Mouse (Mus musculus) thymus, adult 2 months (tissue): ENCODE data around the gene Medag. TPM values are rescaled to one million over a fixed set of nuclear protein-coding genes. Genes with fewer than 3 reads are reported as not detected.

Experiments used
- DNase-seq: peaks from one replicate; pipeline ENCODE4 v3.0.0; 2021
- H3K27ac ChIP-seq: fragments of 200-500 bp; 2 replicates; pipeline ENCODE4 v1.5.1; 2012; ENCODE audit warnings: low read length, control low read depth; ENCODE audit not compliant: control insufficient read depth, insufficient read depth
- H3K27me3 ChIP-seq: fragments of 200-500 bp; 2 replicates; pipeline ENCODE4 v1.6.1; 2012; ENCODE audit warnings: mild to moderate bottlenecking, low read length, moderate library complexity, mixed read lengths; ENCODE audit not compliant: control insufficient read depth, insufficient read depth
- H3K36me3 ChIP-seq: fragments of 200-500 bp; 2 replicates; pipeline ENCODE4 v1.6.1; 2012; ENCODE audit warnings: mild to moderate bottlenecking, low read length, moderate library complexity; ENCODE audit not compliant: control insufficient read depth, insufficient read depth
- H3K4me1 ChIP-seq: fragments of 200-500 bp; replicated peaks from 2 replicates; pipeline ENCODE4 v1.6.1; 2012; ENCODE audit warnings: low read length; ENCODE audit not compliant: control insufficient read depth, insufficient read depth
- H3K4me3 ChIP-seq: fragments of 200-500 bp; 2 replicates; pipeline ENCODE4 v1.5.1; 2012; ENCODE audit warnings: mild to moderate bottlenecking, low read length, control low read depth, moderate library complexity; ENCODE audit not compliant: control insufficient read depth, insufficient read depth
- CTCF ChIP-seq: fragments of 200-500 bp; IDR thresholded peaks from 2 replicates; pipeline ENCODE4 v1.5.1; 2012; ENCODE audit warnings: mild to moderate bottlenecking, control low read depth, low read length, moderate library complexity, borderline replicate concordance; ENCODE audit not compliant: control insufficient read depth, poor library complexity, insufficient read depth; ENCODE audit errors: extremely low read depth
- POLR2A ChIP-seq: fragments of 200-500 bp; IDR thresholded peaks from 2 replicates; pipeline ENCODE4 v1.6.1; 2012; ENCODE audit warnings: mild to moderate bottlenecking, low read length, control low read depth, moderate library complexity; ENCODE audit not compliant: control insufficient read depth, poor library complexity, insufficient read depth; ENCODE audit errors: extremely low read depth
- WGBS: fragments of 180-500 bp; shearing (Covaris S2); methylation state at CpG from one replicate; pipeline ENCODE4 v1.1.7; 2018; 5-methylcytosine and 5-hydroxymethylcytosine counted together
- polyA plus RNA-seq: library from polyadenylated mRNA; depleted of rRNA; stranded (reverse); fragments of >200 nt; gene quantifications from 2 replicates; pipeline ENCODE4 v1.2.3, GENCODE M21; 2012

The Medag gene
- polyA plus RNA-seq, 1 experiment, result 2.8 TPM

DNA sequence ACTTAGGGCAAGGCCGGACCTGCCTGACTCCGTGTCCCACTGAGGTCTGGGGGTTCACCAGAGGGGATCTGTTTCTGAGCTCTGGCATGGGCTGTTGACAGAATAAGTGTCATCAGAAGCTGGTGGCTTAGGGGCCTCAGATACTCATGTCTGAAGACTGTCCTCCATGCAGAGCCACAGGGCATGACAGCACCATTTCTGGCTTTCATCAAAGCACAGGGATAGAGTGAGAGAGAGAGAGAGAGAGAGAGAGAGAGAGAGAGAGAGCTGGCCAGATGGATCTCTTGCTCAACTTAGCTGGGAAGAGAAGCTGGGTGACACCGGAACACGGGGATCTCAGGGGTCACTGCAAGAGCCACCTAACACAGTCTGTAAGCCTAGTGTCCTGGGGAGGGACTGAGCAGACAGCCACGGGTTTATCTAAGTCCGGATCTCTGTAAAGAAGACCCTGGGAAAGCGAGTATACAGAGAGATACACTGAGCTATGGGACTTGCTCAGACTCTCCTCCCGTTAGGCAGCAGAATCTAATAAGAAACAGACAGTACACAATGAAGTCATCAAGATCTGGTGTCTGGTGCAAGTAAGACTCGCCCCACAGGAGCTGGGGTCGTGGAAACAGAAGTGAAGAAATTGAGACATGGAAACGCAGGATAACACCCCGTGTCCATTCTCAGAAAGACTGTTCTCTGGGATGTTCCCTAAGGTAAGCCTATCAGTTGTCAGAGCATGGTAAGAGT is 42.8 kb upstream of the Medag start:
- Histone ChIP-seq H3K27me3 (no peaks in the 10 kb centered on the region), H3K4me3 (peak overlapping the region; percentile 40), H3K27ac (peak overlapping the region; percentile 97), H3K36me3 (no peaks in the 10 kb centered on the region), H3K4me1 (peaks cover 61% of the 10 kb centered on the region)
- TF ChIP-seq POLR2A (no peak), CTCF (no peak)
- DNase-seq, result peak; percentile 31
- WGBS, result 63% methylated on average over 12 of the region's 12 CpGs

DNA sequence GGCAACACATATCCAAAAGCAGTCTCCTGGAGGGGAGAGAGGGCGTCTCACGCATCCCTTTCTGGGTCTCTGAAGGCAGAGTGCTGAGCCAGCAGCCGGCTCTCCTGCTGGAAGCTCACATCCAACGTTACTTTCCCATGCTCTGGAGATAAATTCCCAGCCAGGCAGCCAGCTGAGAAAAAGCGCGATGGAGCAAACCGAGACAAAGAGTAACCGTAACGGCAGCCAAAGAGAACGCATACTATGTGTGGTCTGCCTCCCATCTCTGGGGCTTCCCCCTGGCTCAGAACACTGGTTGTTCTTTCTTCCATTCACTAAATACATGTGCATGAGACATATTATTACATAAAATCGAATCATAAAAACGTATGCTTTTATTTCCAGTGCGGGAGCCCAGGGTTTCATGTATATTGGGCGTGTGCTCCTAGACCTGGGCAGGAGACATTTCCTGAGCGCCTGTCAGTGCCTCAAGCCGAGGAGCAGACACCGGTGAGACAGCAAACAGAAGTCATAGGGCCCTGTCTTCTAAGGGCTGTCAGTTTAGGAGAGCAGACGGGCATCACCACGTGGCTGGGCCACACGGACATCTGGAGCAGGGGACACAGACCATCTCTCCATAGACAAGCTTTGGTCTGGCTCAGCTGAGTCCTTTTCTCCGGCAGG is 42.0 kb upstream of the Medag start:
- Histone ChIP-seq H3K27ac (peak overlapping the region; percentile 97), H3K4me3 (peak overlapping the region; percentile 40), H3K4me1 (peaks cover 66% of the 10 kb centered on the region), H3K27me3 (no peaks in the 10 kb centered on the region), H3K36me3 (no peaks in the 10 kb centered on the region)
- peak; percentile 38 for DNase-seq
- no peak for TF ChIP-seq CTCF
- TF ChIP-seq POLR2A, result no peak
- WGBS, result 71% methylated on average over 21 of the region's 21 CpGs

DNA sequence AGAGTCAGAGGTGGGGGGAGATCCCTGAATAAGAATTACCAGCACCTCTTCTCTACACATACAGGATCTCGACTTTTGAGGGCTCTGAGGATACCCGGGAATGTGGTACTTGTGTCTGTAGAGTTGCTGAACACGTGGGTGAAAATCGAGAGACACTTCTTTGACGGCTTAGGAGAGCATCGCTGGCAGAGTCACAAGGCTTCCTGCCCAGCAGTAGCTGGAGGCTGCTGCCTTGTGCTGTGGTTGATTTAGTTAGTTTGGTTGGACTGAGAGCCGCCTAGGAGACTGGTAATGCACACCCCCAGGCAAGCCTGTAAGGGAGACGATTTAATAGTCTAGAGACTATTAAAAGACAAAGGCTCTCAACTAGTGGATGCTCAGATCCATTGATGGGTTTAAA is 39.5 kb upstream of the Medag start:
- Histone ChIP-seq H3K27me3 (no peaks in the 10 kb centered on the region), H3K4me3 (no peak overlapping the region), H3K27ac (peak overlapping the region; percentile 91), H3K36me3 (no peaks in the 10 kb centered on the region), H3K4me1 (peaks cover 68% of the 10 kb centered on the region)
- 28% methylated on average over 8 of the region's 8 CpGs for WGBS
- TF ChIP-seq CTCF (no peak), POLR2A (peak; percentile 60; the same call in 1 of the 2 replicates)
- DNase-seq, result peak; percentile 41

- Histone ChIP-seq H3K27me3 (no peaks in the 10 kb centered on the region), H3K27ac (peak overlapping the region; percentile 91), H3K4me3 (no peak overlapping the region), H3K36me3 (no peaks in the 10 kb centered on the region), H3K4me1 (peaks cover 65% of the 10 kb centered on the region)
- TF ChIP-seq POLR2A (no peak), CTCF (no peak)
- DNase-seq, result peak; percentile 19
- 72% methylated on average over 9 of the region's 9 CpGs for WGBS
Observed at GRCm38 (mm10) chr5:149373224-149373623, 38.3 kb upstream of the Medag start.

- 13% methylated on average over 7 of the region's 7 CpGs for WGBS
- H3K36me3 ChIP-seq, result no peaks in the 10 kb centered on the region
- DNase-seq, result peak; percentile 60
- H3K4me3 ChIP-seq, result peak overlapping the region; percentile 32
- peaks cover 63% of the 10 kb centered on the region for H3K4me1 ChIP-seq
- peak overlapping the region; percentile 91 for H3K27ac ChIP-seq
- no peaks in the 10 kb centered on the region for H3K27me3 ChIP-seq
- 0 out of 2 replicates have a peak, but pooled peaks have one; percentile 12 for TF ChIP-seq POLR2A
- no peak for TF ChIP-seq CTCF
Observed at GRCm38 (mm10) chr5:149374026-149374425, 37.5 kb upstream of the Medag start.

DNA sequence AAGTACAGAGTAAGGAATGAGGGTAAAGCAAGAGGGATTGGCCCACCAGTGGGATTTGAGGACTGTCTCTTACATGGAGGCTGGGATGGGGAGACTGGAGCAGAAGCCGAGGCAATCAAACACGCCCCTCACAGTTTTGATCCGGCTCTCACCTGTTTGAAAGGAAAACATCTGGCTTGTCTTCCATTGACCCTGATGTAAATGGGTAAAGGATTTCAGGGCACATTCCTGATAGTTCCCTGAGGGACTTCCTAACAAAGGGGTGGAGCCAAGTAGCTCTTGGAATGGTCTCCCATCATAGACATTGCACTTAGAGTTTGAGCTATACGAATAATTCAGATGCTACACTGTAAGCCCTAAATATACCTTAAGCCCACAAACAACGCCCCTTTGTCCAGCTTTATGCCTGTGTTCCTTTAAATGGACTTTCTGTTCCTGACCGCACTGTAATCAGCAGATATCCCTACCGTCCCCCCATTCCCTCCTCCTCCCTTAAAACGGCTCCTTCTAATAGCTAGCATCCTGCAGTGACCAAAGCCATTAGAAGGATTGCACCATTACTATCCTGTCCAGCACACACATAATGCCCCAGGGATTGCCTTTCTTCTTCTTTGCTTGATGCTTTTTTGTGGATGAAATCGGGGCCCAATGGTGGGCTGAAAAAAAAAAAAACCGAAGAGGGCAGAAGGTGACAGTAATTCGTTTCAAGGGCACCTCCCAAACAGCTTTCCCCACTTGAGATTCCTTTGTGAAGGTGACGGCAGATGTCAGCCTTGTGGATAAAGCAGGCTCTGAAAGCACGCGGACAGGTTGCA is 36.3 kb upstream of the Medag start:
- Histone ChIP-seq H3K27me3 (no peaks in the 10 kb centered on the region), H3K36me3 (no peaks in the 10 kb centered on the region), H3K27ac (peak overlapping the region; percentile 91), H3K4me3 (peak overlapping the region; percentile 25), H3K4me1 (peaks cover 54% of the 10 kb centered on the region)
- TF ChIP-seq POLR2A (no peak), CTCF (no peak)
- DNase-seq, result no peak
- 72% methylated on average over 14 of the region's 14 CpGs for WGBS
